Mouse (Mus musculus): ENCODE results near the gene Tfg. TPM values are rescaled to one million over a fixed set of nuclear protein-coding genes. Genes with fewer than 3 reads are reported as not detected.

The Tfg gene
- total and polyA plus RNA-seq, 3 experiments = 59.9 to 121 (median 76.9) TPM

DNA sequence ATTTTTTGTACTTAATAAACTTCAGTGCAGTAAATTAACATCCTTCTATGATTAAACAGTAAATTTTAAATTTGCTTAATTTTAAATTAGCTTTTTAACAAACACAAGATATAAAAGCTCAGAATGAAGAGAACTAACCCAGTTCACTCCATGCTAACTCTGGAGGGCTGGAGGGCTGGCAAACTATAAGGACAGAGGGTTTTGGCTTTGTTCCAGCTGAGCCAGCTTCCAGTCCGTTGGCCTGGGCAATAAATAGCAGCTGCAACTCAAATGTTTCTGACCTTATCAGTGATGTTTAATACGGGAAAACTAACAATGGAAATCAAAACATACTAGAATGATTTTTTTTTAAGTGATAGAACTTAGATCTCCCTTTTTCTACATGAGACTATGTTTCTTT, 72.0 kb downstream of the Tfg start:
- no peak for DNase-seq

Other genes starting within 250 kb of the Tfg start
- gene Abi3bp, start 239.6 kb downstream of the Tfg start, total RNA-seq (2021) = 1 to 10 TPM; 8.1 to 8.3 TPM
- gene Abi3bp, start 239.6 kb downstream of the Tfg start, polyA plus RNA-seq (2012; rRNA removed) = 0.84 and 0.98 TPM in 2 replicates
- under 1 TPM in 1 of 2 experiments, not detected in 1; 0.17 TPM for gene Adgrg7, start 78.4 kb upstream of the Tfg start, total RNA-seq (2021)
- not detected in 2 replicates for gene Adgrg7, start 78.4 kb upstream of the Tfg start, polyA plus RNA-seq (2012; rRNA removed)
- 1 to 10 TPM; 3.5 to 5.1 TPM for gene Tmem45a, start 168.7 kb upstream of the Tfg start, total RNA-seq (2021)
- 0.27 and 0.46 TPM in 2 replicates for gene Tmem45a, start 168.7 kb upstream of the Tfg start, polyA plus RNA-seq (2012; rRNA removed)
- gene Lnp1, start 210.6 kb upstream of the Tfg start, total RNA-seq (2021) = not detected
- gene Lnp1, start 210.6 kb upstream of the Tfg start, polyA plus RNA-seq (2012; rRNA removed) = not detected in 2 replicates